Mouse (Mus musculus): ENCODE results near the gene Zfp386.

- TF ChIP-seq POLR2A (IDR thresholded peaks at IDR 0.05; ENCODE audit: borderline replicate concordance, extremely low read depth, low read depth, low read length) (no peak), CTCF (IDR thresholded peaks at IDR 0.05; ENCODE audit: insufficient read depth, low read length) (no peak)
These were observed 15.5 kb downstream of the Zfp386 start for GRCm38 (mm10) chr12:116063020-116063419.

Measured in lung, adult 2 months (tissue).